In the genomic region with DNA sequence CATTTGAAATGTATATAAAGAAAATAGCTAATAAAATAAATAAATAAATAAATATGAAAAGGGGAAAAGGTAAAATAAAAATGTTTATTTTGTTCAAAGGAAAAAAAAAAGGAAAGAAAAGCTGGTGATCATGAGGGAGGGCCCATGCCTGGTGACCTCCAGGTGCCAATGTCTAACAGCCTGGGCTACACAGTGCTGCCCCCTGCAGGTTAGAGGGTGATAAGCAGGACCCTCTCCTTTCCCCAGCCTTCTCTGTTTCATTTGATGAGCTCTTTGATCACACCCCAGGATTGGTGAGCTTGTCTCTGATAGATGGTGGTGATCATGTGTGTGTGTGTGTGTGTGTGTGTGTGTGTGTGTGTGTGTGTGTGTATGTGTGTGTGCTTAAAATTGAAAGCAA, we compare ENCODE assay signal across 9 mouse cellular contexts. TPM values are rescaled to one million over a fixed set of nuclear protein-coding genes. Genes with fewer than 3 reads are reported as not detected.
DNase-seq lines count a peak whose midpoint lies in the region; ATAC-seq and TF ChIP-seq lines count a peak whose summit lies in the region.
"Had no signal": no experiment of that assay in that cellular context is flagged by ENCODE, and none has a peak within 500 bp of the region (broad histone marks: within the 10 kb centered on the region; RNA-seq: fewer than 3 reads in every experiment).

No protein-coding gene starts in this region.

- peak; percentile 13 for DNase-seq in hindbrain, embryonic 10.5 days (ENCODE audit: low spot score)
- DNase-seq in 416B (ENCODE audit: low read depth) = peak; percentile 26
- peak; percentile 81 for DNase-seq in ZHBTc4 (ENCODE audit: low read depth, low spot score)
- DNase-seq in limb, embryonic 10.5 days (ENCODE audit: low spot score) = peak; percentile 42
- DNase-seq in stomach, postnatal 0 days (ENCODE audit: low spot score) = peak; percentile 22
- no peak for DNase-seq in ovary, postnatal 10 days (ENCODE audit: low spot score)
- no peak for DNase-seq in adrenal gland, adult 18-20 months (ENCODE audit: low spot score in 2 of 2)

- ATAC-seq in hindbrain, embryonic 12.5 days (ENCODE audit: low FRiP score) = no peak
- no peak for ATAC-seq in stomach, postnatal 0 days (ENCODE audit: low FRiP score, low TSS enrichment)

- H3K9ac ChIP-seq in hindbrain, embryonic 12.5 days = no peak overlapping the region
- no peak overlapping the region for H3K9ac ChIP-seq in stomach, postnatal 0 days (ENCODE audit: low read length)

- no peak overlapping the region for H3K4me2 ChIP-seq in hindbrain, embryonic 12.5 days (replicated peaks)
- no peak overlapping the region for H3K4me2 ChIP-seq in stomach, postnatal 0 days (replicated peaks; ENCODE audit: low read depth)

- TF ChIP-seq EP300 in stomach, postnatal 0 days (optimal IDR thresholded peaks at IDR 0.05) = no peak

- H3K27me3 ChIP-seq in hindbrain, embryonic 10.5 days (ENCODE audit: insufficient read depth, poor library complexity, severe bottlenecking) = no peaks in the 10 kb centered on the region
- no peaks in the 10 kb centered on the region for H3K27me3 ChIP-seq in hindbrain, embryonic 12.5 days
- no peaks in the 10 kb centered on the region for H3K27me3 ChIP-seq in limb, embryonic 10.5 days (ENCODE audit: low read depth, poor library complexity, severe bottlenecking)
- no peaks in the 10 kb centered on the region for H3K27me3 ChIP-seq in stomach, postnatal 0 days (ENCODE audit: control insufficient read depth, insufficient read depth, low read length)

- peaks cover 15% of the 10 kb centered on the region for H3K36me3 ChIP-seq in hindbrain, embryonic 10.5 days
- no peaks in the 10 kb centered on the region for H3K36me3 ChIP-seq in hindbrain, embryonic 12.5 days
- peaks cover 7% of the 10 kb centered on the region for H3K36me3 ChIP-seq in limb, embryonic 10.5 days
- no peaks in the 10 kb centered on the region for H3K36me3 ChIP-seq in stomach, postnatal 0 days (ENCODE audit: control insufficient read depth, insufficient read depth, low read length)

- peaks cover 5% of the 10 kb centered on the region; the same call in 1 of the 2 replicates for H3K9me3 ChIP-seq in hindbrain, embryonic 10.5 days
- H3K9me3 ChIP-seq in hindbrain, embryonic 12.5 days (replicated peaks) = no peaks in the 10 kb centered on the region; the same call in 1 of the 2 replicates
- H3K9me3 ChIP-seq in limb, embryonic 10.5 days (replicated peaks) = no peaks in the 10 kb centered on the region
- H3K9me3 ChIP-seq in stomach, postnatal 0 days (ENCODE audit: control insufficient read depth, low read length) = no peaks in the 10 kb centered on the region

- H3K27ac ChIP-seq in hindbrain, embryonic 10.5 days = no peak overlapping the region
- H3K27ac ChIP-seq in hindbrain, embryonic 12.5 days = no peak overlapping the region
- H3K27ac ChIP-seq in limb, embryonic 10.5 days = no peak overlapping the region
- no peak overlapping the region for H3K27ac ChIP-seq in stomach, postnatal 0 days (replicated peaks)

- no peak overlapping the region for H3K4me3 ChIP-seq in hindbrain, embryonic 10.5 days
- no peak overlapping the region for H3K4me3 ChIP-seq in hindbrain, embryonic 12.5 days
- no peak overlapping the region for H3K4me3 ChIP-seq in limb, embryonic 10.5 days
- H3K4me3 ChIP-seq in stomach, postnatal 0 days (ENCODE audit: low read depth, low read length) = no peak overlapping the region

- peak; percentile 54 for TF ChIP-seq CTCF in stomach, postnatal 0 days (IDR thresholded peaks at IDR 0.05; ENCODE audit: low read depth)

- no peaks in the 10 kb centered on the region for H3K4me1 ChIP-seq in hindbrain, embryonic 10.5 days (replicated peaks)
- H3K4me1 ChIP-seq in hindbrain, embryonic 12.5 days = no peaks in the 10 kb centered on the region
- peaks cover 4% of the 10 kb centered on the region; the same call in 1 of the 2 replicates for H3K4me1 ChIP-seq in limb, embryonic 10.5 days
- H3K4me1 ChIP-seq in stomach, postnatal 0 days (replicated peaks; ENCODE audit: control insufficient read depth, insufficient read depth) = no peaks in the 10 kb centered on the region

RNA-seq across cellular contexts. Expression of gene Slc15a4, which starts 16.4 kb away (rescaled TPM):
- polyA plus RNA-seq in hindbrain, embryonic 10.5 days (2016; fragmentation: Nextera tagmentation; extraction: Ambion mirVana) = 24.6 and 27.0 TPM in 2 replicates
- 22.5 and 28.5 TPM in 2 replicates for polyA plus RNA-seq in hindbrain, embryonic 12.5 days (2016; fragmentation: Nextera tagmentation; extraction: Ambion mirVana)
- 25.1 and 25.6 TPM in 2 replicates for polyA plus RNA-seq in limb, embryonic 10.5 days (2016; fragmentation: Nextera tagmentation; extraction: Ambion mirVana)
- 10.6 and 11.0 TPM in 2 replicates for polyA plus RNA-seq in stomach, postnatal 0 days (2015; fragmentation: Nextera tagmentation; extraction: Ambion mirVana)
- total RNA-seq in adrenal gland, adult 18-20 months (2021) = 10 to 100 TPM; 28.8 to 30.9 TPM

RNA-seq across cellular contexts. Expression of gene Glt1d1, which starts 17.0 kb away (rescaled TPM):
- 0.46 and 2.0 TPM in 2 replicates for polyA plus RNA-seq in hindbrain, embryonic 10.5 days (2016; fragmentation: Nextera tagmentation; extraction: Ambion mirVana)
- polyA plus RNA-seq in hindbrain, embryonic 12.5 days (2016; fragmentation: Nextera tagmentation; extraction: Ambion mirVana) = 1.0 and 1.7 TPM in 2 replicates
- 0.94 and 0.99 TPM in 2 replicates for polyA plus RNA-seq in limb, embryonic 10.5 days (2016; fragmentation: Nextera tagmentation; extraction: Ambion mirVana)
- 0.40 and 0.77 TPM in 2 replicates for polyA plus RNA-seq in stomach, postnatal 0 days (2015; fragmentation: Nextera tagmentation; extraction: Ambion mirVana)
- under 1 TPM; 0.33 to 0.35 TPM for total RNA-seq in adrenal gland, adult 18-20 months (2021)
- total RNA-seq: heart, postnatal 14 days had no signal

Comparison
In these comparisons a context has a peak if more than half of its experiments do, and no peak if none do; other contexts are left out.
1. DNase-seq: peak in hindbrain, embryonic 10.5 days (single experiment), 416B (single experiment), ZHBTc4 (single experiment), limb, embryonic 10.5 days (single experiment) and stomach, postnatal 0 days (single experiment); none in ovary, postnatal 10 days (single experiment) and adrenal gland, adult 18-20 months (0 of 2).